Mouse (Mus musculus) ES-E14 (cell line): Measurements from ENCODE around the gene Gm6309.

ENCODE experiments used
- CHD2 ChIP-seq: IDR thresholded peaks from 2 replicates; pipeline ENCODE4 v1.6.1; 2014; ENCODE audit warnings: mild to moderate bottlenecking, low read depth, low read length, inconsistent platforms
- HCFC1 ChIP-seq: IDR thresholded peaks from 2 replicates; pipeline ENCODE4 v1.6.1; 2012; ENCODE audit warnings: low read length, inconsistent platforms, borderline replicate concordance; ENCODE audit not compliant: insufficient read depth
- MAFK ChIP-seq: IDR thresholded peaks from 2 replicates; pipeline ENCODE4 v1.6.1; 2014; ENCODE audit warnings: mild to moderate bottlenecking, low read depth, low read length, inconsistent platforms; ENCODE audit not compliant: insufficient read depth
- ZC3H11A ChIP-seq: IDR thresholded peaks from 2 replicates; pipeline ENCODE4 v1.6.1; 2012; ENCODE audit warnings: low read depth, mild to moderate bottlenecking, inconsistent platforms, low read length, borderline replicate concordance
- ZNF384 ChIP-seq: IDR thresholded peaks from 2 replicates; pipeline ENCODE4 v1.6.1; 2012; ENCODE audit warnings: low read depth, low read length, inconsistent platforms

DNA sequence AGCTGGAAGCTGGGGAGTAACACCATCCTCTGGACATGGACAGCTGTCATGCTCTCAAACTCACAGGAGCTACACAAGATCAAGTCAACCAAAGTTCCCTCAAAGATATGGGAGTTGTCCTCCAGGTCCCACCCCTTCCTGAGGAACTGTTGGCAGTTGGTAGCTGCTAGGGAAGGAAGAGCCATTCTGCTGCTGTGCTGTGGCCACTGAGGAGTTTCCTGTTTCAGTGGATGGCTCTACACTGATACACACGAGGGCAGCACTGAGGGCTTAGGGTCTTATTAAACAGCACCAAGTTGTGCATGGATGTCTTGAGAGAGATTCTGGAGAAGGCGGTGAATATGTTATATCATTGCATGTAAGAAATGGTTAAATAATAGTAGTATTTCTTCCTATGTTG lies 29.0 kb upstream of the Gm6309 start:
- TF ChIP-seq CHD2 (no peak), ZNF384 (no peak), ZC3H11A (no peak), MAFK (no peak), HCFC1 (no peak)
